Mouse (Mus musculus): ENCODE results near the gene Khdc1a. TPM values are rescaled to one million over a fixed set of nuclear protein-coding genes. Genes with fewer than 3 reads are reported as not detected.

Khdc1a gene
- 0.20 TPM in 1 of 2 replicates, not detected in the other for polyA plus RNA-seq (2015; fragmentation: Nextera tagmentation; extraction: Ambion mirVana)

GRCm38 (mm10) chr1:21349341-21349740 is at the start of gene Khdc1a:
TSS of gene Khdc1a (plus strand) at chr1:21349641.
- Histone ChIP-seq H3K27ac (ENCODE audit: low read length) (no peak within 1 kb of the TSS), H3K9me3 (ENCODE audit: control insufficient read depth, low read length) (no peaks in the 10 kb centered on the region), H3K36me3 (ENCODE audit: control insufficient read depth, insufficient read depth, low read length) (no peaks in the 10 kb centered on the region), H3K9ac (ENCODE audit: low read length) (no peak within 1 kb of the TSS), H3K4me3 (ENCODE audit: low read length) (no peak within 1 kb of the TSS), H3K4me1 (replicated peaks; ENCODE audit: control insufficient read depth, insufficient read depth, low read length) (no peaks in the 10 kb centered on the region), H3K27me3 (ENCODE audit: control insufficient read depth, insufficient read depth, low read depth, low read length) (no peaks in the 10 kb centered on the region), H3K4me2 (ENCODE audit: low read depth, low read length) (no peak within 1 kb of the TSS)
- ATAC-seq (ENCODE audit: low read depth): no peak
- WGBS: 78% methylated on average over 2 of the region's 2 CpGs

- no peaks in the 10 kb centered on the region for H3K4me1 ChIP-seq (replicated peaks; ENCODE audit: control insufficient read depth, insufficient read depth, low read length)
- no peak overlapping the region for H3K4me3 ChIP-seq (ENCODE audit: low read length)
- no peak overlapping the region for H3K27ac ChIP-seq (ENCODE audit: low read length)
- no peaks in the 10 kb centered on the region for H3K36me3 ChIP-seq (ENCODE audit: control insufficient read depth, insufficient read depth, low read length)
- 47% methylated on average over 3 of the region's 3 CpGs for WGBS
- no peak overlapping the region for H3K4me2 ChIP-seq (ENCODE audit: low read depth, low read length)
- no peaks in the 10 kb centered on the region for H3K27me3 ChIP-seq (ENCODE audit: control insufficient read depth, insufficient read depth, low read depth, low read length)
- no peak overlapping the region for H3K9ac ChIP-seq (ENCODE audit: low read length)
- ATAC-seq (ENCODE audit: low read depth): no peak
- H3K9me3 ChIP-seq (ENCODE audit: control insufficient read depth, low read length): no peaks in the 10 kb centered on the region
These were observed 49.6 kb upstream of the Khdc1a start for GRCm38 (mm10) chr1:21299826-21300225.

GRCm38 (mm10) chr1:21301686-21302085 is 47.8 kb upstream of the Khdc1a start:
- H3K4me1 ChIP-seq (replicated peaks; ENCODE audit: control insufficient read depth, insufficient read depth, low read length): no peaks in the 10 kb centered on the region
- WGBS: 67% methylated on average over 3 of the region's 3 CpGs
- H3K27me3 ChIP-seq (ENCODE audit: control insufficient read depth, insufficient read depth, low read depth, low read length): no peaks in the 10 kb centered on the region
- H3K4me3 ChIP-seq (ENCODE audit: low read length): no peak overlapping the region
- H3K9ac ChIP-seq (ENCODE audit: low read length): no peak overlapping the region
- H3K27ac ChIP-seq (ENCODE audit: low read length): no peak overlapping the region
- no peaks in the 10 kb centered on the region for H3K9me3 ChIP-seq (ENCODE audit: control insufficient read depth, low read length)
- no peak overlapping the region for H3K4me2 ChIP-seq (ENCODE audit: low read depth, low read length)
- H3K36me3 ChIP-seq (ENCODE audit: control insufficient read depth, insufficient read depth, low read length): no peaks in the 10 kb centered on the region
- no peak for ATAC-seq (ENCODE audit: low read depth)

- H3K9me3 ChIP-seq (ENCODE audit: control insufficient read depth, low read length): no peaks in the 10 kb centered on the region
- H3K4me1 ChIP-seq (replicated peaks; ENCODE audit: control insufficient read depth, insufficient read depth, low read length): no peaks in the 10 kb centered on the region
- no peak overlapping the region for H3K27ac ChIP-seq (ENCODE audit: low read length)
- H3K27me3 ChIP-seq (ENCODE audit: control insufficient read depth, insufficient read depth, low read depth, low read length): no peaks in the 10 kb centered on the region
- H3K9ac ChIP-seq (ENCODE audit: low read length): no peak overlapping the region
- H3K4me3 ChIP-seq (ENCODE audit: low read length): no peak overlapping the region
- ATAC-seq (ENCODE audit: low read depth): no peak
- H3K4me2 ChIP-seq (ENCODE audit: low read depth, low read length): no peak overlapping the region
- 61% methylated on average over 3 of the region's 3 CpGs for WGBS
- no peaks in the 10 kb centered on the region for H3K36me3 ChIP-seq (ENCODE audit: control insufficient read depth, insufficient read depth, low read length)
These were observed 45.3 kb upstream of the Khdc1a start for GRCm38 (mm10) chr1:21304174-21304573.

GRCm38 (mm10) chr1:21304646-21305045 is 44.8 kb upstream of the Khdc1a start:
- Histone ChIP-seq H3K4me1 (replicated peaks; ENCODE audit: control insufficient read depth, insufficient read depth, low read length) (no peaks in the 10 kb centered on the region), H3K9me3 (ENCODE audit: control insufficient read depth, low read length) (no peaks in the 10 kb centered on the region), H3K9ac (ENCODE audit: low read length) (no peak overlapping the region), H3K36me3 (ENCODE audit: control insufficient read depth, insufficient read depth, low read length) (no peaks in the 10 kb centered on the region), H3K27ac (ENCODE audit: low read length) (no peak overlapping the region), H3K4me3 (ENCODE audit: low read length) (no peak overlapping the region), H3K27me3 (ENCODE audit: control insufficient read depth, insufficient read depth, low read depth, low read length) (no peaks in the 10 kb centered on the region), H3K4me2 (ENCODE audit: low read depth, low read length) (no peak overlapping the region)
- no peak for ATAC-seq (ENCODE audit: low read depth)
- 71% methylated on average over 4 of the region's 4 CpGs for WGBS

GRCm38 (mm10) chr1:21305443-21305842 is 44.0 kb upstream of the Khdc1a start:
- Histone ChIP-seq H3K4me1 (replicated peaks; ENCODE audit: control insufficient read depth, insufficient read depth, low read length) (no peaks in the 10 kb centered on the region), H3K36me3 (ENCODE audit: control insufficient read depth, insufficient read depth, low read length) (no peaks in the 10 kb centered on the region), H3K27me3 (ENCODE audit: control insufficient read depth, insufficient read depth, low read depth, low read length) (no peaks in the 10 kb centered on the region), H3K27ac (ENCODE audit: low read length) (no peak overlapping the region), H3K9ac (ENCODE audit: low read length) (no peak overlapping the region), H3K4me3 (ENCODE audit: low read length) (no peak overlapping the region), H3K4me2 (ENCODE audit: low read depth, low read length) (no peak overlapping the region), H3K9me3 (ENCODE audit: control insufficient read depth, low read length) (no peaks in the 10 kb centered on the region)
- ATAC-seq (ENCODE audit: low read depth): no peak
- 89% methylated on average over 3 of the region's 3 CpGs for WGBS

- no peak overlapping the region for H3K9ac ChIP-seq (ENCODE audit: low read length)
- H3K4me3 ChIP-seq (ENCODE audit: low read length): no peak overlapping the region
- no peak overlapping the region for H3K27ac ChIP-seq (ENCODE audit: low read length)
- H3K9me3 ChIP-seq (ENCODE audit: control insufficient read depth, low read length): no peaks in the 10 kb centered on the region
- WGBS: 84% methylated on average over 2 of the region's 2 CpGs
- ATAC-seq (ENCODE audit: low read depth): no peak
- no peaks in the 10 kb centered on the region for H3K4me1 ChIP-seq (replicated peaks; ENCODE audit: control insufficient read depth, insufficient read depth, low read length)
- no peaks in the 10 kb centered on the region for H3K27me3 ChIP-seq (ENCODE audit: control insufficient read depth, insufficient read depth, low read depth, low read length)
- H3K36me3 ChIP-seq (ENCODE audit: control insufficient read depth, insufficient read depth, low read length): no peaks in the 10 kb centered on the region
- no peak overlapping the region for H3K4me2 ChIP-seq (ENCODE audit: low read depth, low read length)
These were observed 35.1 kb upstream of the Khdc1a start for GRCm38 (mm10) chr1:21314336-21314735.

GRCm38 (mm10) chr1:21315756-21316155 is 33.7 kb upstream of the Khdc1a start:
- H3K4me2 ChIP-seq (ENCODE audit: low read depth, low read length): no peak overlapping the region
- H3K9ac ChIP-seq (ENCODE audit: low read length): no peak overlapping the region
- no peaks in the 10 kb centered on the region for H3K4me1 ChIP-seq (replicated peaks; ENCODE audit: control insufficient read depth, insufficient read depth, low read length)
- H3K36me3 ChIP-seq (ENCODE audit: control insufficient read depth, insufficient read depth, low read length): no peaks in the 10 kb centered on the region
- H3K9me3 ChIP-seq (ENCODE audit: control insufficient read depth, low read length): no peaks in the 10 kb centered on the region
- no peak overlapping the region for H3K27ac ChIP-seq (ENCODE audit: low read length)
- 84% methylated on average over 2 of the region's 2 CpGs for WGBS
- ATAC-seq (ENCODE audit: low read depth): no peak
- H3K4me3 ChIP-seq (ENCODE audit: low read length): no peak overlapping the region
- H3K27me3 ChIP-seq (ENCODE audit: control insufficient read depth, insufficient read depth, low read depth, low read length): no peaks in the 10 kb centered on the region

GRCm38 (mm10) chr1:21316305-21316704 is 33.1 kb upstream of the Khdc1a start:
- H3K27me3 ChIP-seq (ENCODE audit: control insufficient read depth, insufficient read depth, low read depth, low read length): no peaks in the 10 kb centered on the region
- 62% methylated on average over 2 of the region's 2 CpGs for WGBS
- H3K9me3 ChIP-seq (ENCODE audit: control insufficient read depth, low read length): no peaks in the 10 kb centered on the region
- no peaks in the 10 kb centered on the region for H3K36me3 ChIP-seq (ENCODE audit: control insufficient read depth, insufficient read depth, low read length)
- H3K9ac ChIP-seq (ENCODE audit: low read length): no peak overlapping the region
- no peak overlapping the region for H3K4me2 ChIP-seq (ENCODE audit: low read depth, low read length)
- no peak overlapping the region for H3K27ac ChIP-seq (ENCODE audit: low read length)
- H3K4me1 ChIP-seq (replicated peaks; ENCODE audit: control insufficient read depth, insufficient read depth, low read length): no peaks in the 10 kb centered on the region
- no peak for ATAC-seq (ENCODE audit: low read depth)
- H3K4me3 ChIP-seq (ENCODE audit: low read length): no peak overlapping the region

GRCm38 (mm10) chr1:21318202-21318601 is 31.2 kb upstream of the Khdc1a start:
- H3K9ac ChIP-seq (ENCODE audit: low read length): no peak overlapping the region
- H3K27ac ChIP-seq (ENCODE audit: low read length): no peak overlapping the region
- no peak for ATAC-seq (ENCODE audit: low read depth)
- H3K4me1 ChIP-seq (replicated peaks; ENCODE audit: control insufficient read depth, insufficient read depth, low read length): no peaks in the 10 kb centered on the region
- H3K9me3 ChIP-seq (ENCODE audit: control insufficient read depth, low read length): no peaks in the 10 kb centered on the region
- H3K4me3 ChIP-seq (ENCODE audit: low read length): no peak overlapping the region
- no peaks in the 10 kb centered on the region for H3K27me3 ChIP-seq (ENCODE audit: control insufficient read depth, insufficient read depth, low read depth, low read length)
- H3K36me3 ChIP-seq (ENCODE audit: control insufficient read depth, insufficient read depth, low read length): no peaks in the 10 kb centered on the region
- H3K4me2 ChIP-seq (ENCODE audit: low read depth, low read length): no peak overlapping the region

Measured in lung, embryonic 16.5 days (tissue).